Mouse (Mus musculus) spleen, embryonic (tissue): ENCODE data around the gene Atg14.
"Not testable (repeated sequence)": the region's sequence is repeated elsewhere in the genome, so short reads cannot be mapped to it uniquely, and the experiment has no call there.

Source experiments
- CTCF ChIA-PET: fragments of 350-600 bp; sonication (Branson Sonifier 250); formaldehyde crosslinking; loops from one replicate; lab custom pipeline; 2022; lab: Charles Lee

Atg14 gene

GRCm38 (mm10) chr14:47570549-47570948, at the start of gene Atg14:
Atg14 (minus strand) TSS chr14:47570649.
- CTCF ChIA-PET: not testable (repeated sequence)

- CTCF ChIA-PET: no interaction called here
These were observed 48.4 kb upstream of the Atg14 start for GRCm38 (mm10) chr14:47618891-47619290.

- CTCF ChIA-PET: no interaction called here
These were observed 42.8 kb upstream of the Atg14 start for GRCm38 (mm10) chr14:47613254-47613653.

- CTCF ChIA-PET: interaction anchor here (0.7 to 1.0 kb wide), 2 partner anchors 69 to 114 kb away, joined by 4 read pairs; no protein-coding TSS in a partner anchor
These were observed 27.5 kb upstream of the Atg14 start for GRCm38 (mm10) chr14:47597942-47598388.

GRCm38 (mm10) chr14:47594426-47595103, 24.1 kb upstream of the Atg14 start:
- CTCF ChIA-PET: no interaction called here

GRCm38 (mm10) chr14:47590391-47590975, 20.0 kb upstream of the Atg14 start:
- CTCF ChIA-PET: interaction anchor here (0.5 kb wide), 1 partner anchor 1462 kb away, joined by 4 read pairs; no protein-coding TSS in a partner anchor

GRCm38 (mm10) chr14:47589444-47589843, 19.0 kb upstream of the Atg14 start:
- CTCF ChIA-PET: no interaction called here

- CTCF ChIA-PET: no interaction called here
These were observed 13.9 kb upstream of the Atg14 start for GRCm38 (mm10) chr14:47584346-47584745.

GRCm38 (mm10) chr14:47581681-47582080, 11.2 kb upstream of the Atg14 start:
- CTCF ChIA-PET: no interaction called here

GRCm38 (mm10) chr14:47581280-47581679, 10.8 kb upstream of the Atg14 start:
- CTCF ChIA-PET: no interaction called here

- CTCF ChIA-PET: no interaction called here
These were observed 7.6 kb upstream of the Atg14 start for GRCm38 (mm10) chr14:47578086-47578485.

GRCm38 (mm10) chr14:47576687-47577086, 6.2 kb upstream of the Atg14 start:
- CTCF ChIA-PET: no interaction called here

- CTCF ChIA-PET: interaction anchor here (0.6 to 0.7 kb wide), 2 partner anchors 13 to 384 kb away, joined by 3 to 7 read pairs; no protein-coding TSS in a partner anchor
These were observed 4.3 kb upstream of the Atg14 start for GRCm38 (mm10) chr14:47574721-47575120.

GRCm38 (mm10) chr14:47572707-47573106, 2.3 kb upstream of the Atg14 start:
- CTCF ChIA-PET: interaction anchor here (1.1 kb wide), 1 partner anchor 313 kb away, joined by 3 read pairs; no protein-coding TSS in a partner anchor

- CTCF ChIA-PET: no interaction called here
These were observed 2.3 kb downstream of the Atg14 start for GRCm38 (mm10) chr14:47567962-47568652.

- CTCF ChIA-PET: no interaction called here
These were observed 7.3 kb downstream of the Atg14 start for GRCm38 (mm10) chr14:47563106-47563505.

GRCm38 (mm10) chr14:47562530-47562929, 7.9 kb downstream of the Atg14 start:
- CTCF ChIA-PET: no interaction called here

- CTCF ChIA-PET: no interaction called here
These were observed 9.7 kb downstream of the Atg14 start for GRCm38 (mm10) chr14:47560714-47561113.

GRCm38 (mm10) chr14:47555225-47555624, 15.2 kb downstream of the Atg14 start:
- CTCF ChIA-PET: no interaction called here

GRCm38 (mm10) chr14:47554236-47554635, 16.2 kb downstream of the Atg14 start:
- CTCF ChIA-PET: interaction anchor here (0.6 kb wide), 1 partner anchor 14 kb away, joined by 6 read pairs; no protein-coding TSS in a partner anchor

GRCm38 (mm10) chr14:47553380-47553779, 17.1 kb downstream of the Atg14 start:
- CTCF ChIA-PET: no interaction called here

- CTCF ChIA-PET: no interaction called here
These were observed 18.8 kb downstream of the Atg14 start for GRCm38 (mm10) chr14:47551668-47552067.
